Mouse (Mus musculus): Measurements from ENCODE around the gene Safb. TPM values are rescaled to one million over a fixed set of nuclear protein-coding genes. Genes with fewer than 3 reads are reported as not detected.
"Not testable (repeated sequence)": the region's sequence is repeated elsewhere in the genome, so short reads cannot be mapped to it uniquely, and the experiment has no call there.

Safb gene
- total RNA-seq, 2 experiments from 2014 or later: 55.1 to 65.8 TPM

DNA sequence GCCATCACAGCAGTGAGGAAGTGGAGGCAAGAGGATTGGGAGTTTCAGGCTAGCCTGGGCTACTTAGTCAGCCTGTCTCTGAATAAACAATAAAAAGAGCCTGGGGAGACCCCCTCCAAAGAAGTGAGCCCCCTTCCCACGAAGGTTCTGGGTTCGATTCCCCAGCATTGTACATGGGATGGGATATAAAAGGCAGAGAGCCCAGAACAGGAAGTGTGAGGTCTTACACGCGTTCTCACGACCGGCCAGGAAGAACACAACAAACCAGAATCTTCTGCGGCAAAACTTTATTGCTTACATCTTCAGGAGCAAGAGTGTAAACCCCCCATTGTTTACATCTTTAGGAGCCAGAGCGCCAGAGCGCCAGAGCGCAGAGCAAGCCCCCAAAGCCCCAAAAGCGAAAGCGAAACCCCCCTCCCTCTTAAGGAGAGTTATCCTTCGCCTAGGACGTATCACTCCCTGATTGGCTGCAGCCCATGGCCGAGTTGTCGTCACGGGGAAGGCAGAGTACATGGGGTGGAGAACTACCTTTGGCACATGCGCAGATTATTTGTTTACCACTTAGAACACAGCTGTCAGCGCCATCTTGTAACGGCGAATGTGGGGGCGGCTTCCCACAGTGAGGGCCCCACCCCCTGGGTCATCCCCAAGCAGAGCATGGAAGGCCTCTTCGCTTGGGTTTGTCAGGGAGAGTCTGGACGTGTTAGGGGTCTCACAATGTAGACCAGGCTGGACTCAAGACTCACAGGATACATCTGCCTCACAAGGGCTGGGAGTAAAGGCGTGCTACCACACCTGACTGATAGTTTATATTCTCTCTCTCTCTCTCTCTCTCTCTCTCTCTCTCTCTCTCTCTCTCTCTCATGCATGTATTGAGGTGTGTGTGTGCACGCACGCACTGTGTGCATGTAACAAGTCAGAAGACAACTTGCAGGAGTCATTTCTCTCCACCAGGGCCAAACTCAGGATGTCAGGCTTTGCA is 45.5 kb downstream of the Safb start:
- intact Hi-C loops (cut with DNase I): loop anchor here (5.0 kb wide), 3 partner anchors 37 to 202 kb away; partner anchors contain the start of genes Ndufa11, Rfx2 and Vmac
- DNase-seq: not testable (repeated sequence)

DNA sequence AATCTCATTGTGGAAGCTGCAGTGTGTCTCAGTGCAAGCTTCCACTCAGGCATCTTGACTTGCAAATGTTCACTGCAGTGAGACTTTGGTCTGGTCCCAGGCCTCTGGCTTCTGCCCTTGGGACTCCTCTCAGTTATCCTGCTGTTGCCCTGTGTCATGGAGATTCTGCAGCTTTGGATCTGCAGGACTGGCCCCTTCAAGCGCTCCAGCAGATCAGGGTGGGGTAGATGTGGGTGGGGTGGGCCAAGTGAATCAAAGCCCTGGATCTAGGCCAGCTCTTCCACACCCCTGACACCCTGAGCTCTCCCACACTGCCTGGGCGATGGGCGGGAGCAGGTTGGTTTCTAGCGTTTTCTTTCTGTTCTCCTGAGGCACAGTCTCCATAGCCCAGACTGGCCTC is 47.2 kb downstream of the Safb start:
- intact Hi-C loops (cut with DNase I): no loop called here
- DNase-seq: no peak

DNA sequence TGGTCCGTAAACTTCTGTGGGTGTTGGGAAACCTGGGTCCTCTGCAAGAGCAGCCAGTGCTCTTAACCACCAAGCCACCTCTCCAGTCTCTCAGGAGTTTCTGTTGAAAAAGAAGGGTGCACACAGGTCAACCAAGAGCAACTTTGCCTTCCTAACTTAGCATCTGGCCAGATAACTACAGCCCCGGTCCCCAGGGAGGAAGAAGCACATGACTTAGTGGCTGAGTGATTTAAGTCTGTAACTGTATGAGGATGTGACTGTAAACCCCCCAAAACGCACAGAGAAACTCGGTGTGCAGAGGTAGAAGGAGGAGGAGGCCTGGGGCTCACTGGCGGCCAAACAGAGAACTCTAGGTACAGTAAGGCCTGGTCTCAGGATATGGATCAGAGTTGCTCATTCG is 49.4 kb downstream of the Safb start:
- no peak for DNase-seq
- intact Hi-C loops (cut with DNase I): no loop called here

DNA sequence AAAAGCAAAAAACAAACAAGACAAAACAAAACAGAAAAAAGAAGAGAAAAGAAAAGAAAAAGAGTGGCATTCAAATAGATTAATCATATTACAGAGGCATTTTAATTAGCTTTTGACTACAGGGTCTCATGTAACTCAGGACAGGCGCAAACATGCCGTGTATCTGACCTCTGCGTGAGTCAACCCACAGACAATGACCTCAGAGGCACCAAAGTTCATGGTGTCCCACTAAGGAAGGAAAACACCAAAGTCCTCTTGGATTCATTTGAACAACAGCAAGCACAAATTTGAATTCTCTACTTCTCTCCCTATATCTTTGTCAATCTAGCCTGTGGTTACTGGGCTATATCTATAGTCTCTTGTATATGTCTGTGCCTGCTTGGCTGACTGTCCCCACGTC is 58.6 kb downstream of the Safb start:
- intact Hi-C loops (cut with DNase I): no loop called here
- no peak for DNase-seq

DNA sequence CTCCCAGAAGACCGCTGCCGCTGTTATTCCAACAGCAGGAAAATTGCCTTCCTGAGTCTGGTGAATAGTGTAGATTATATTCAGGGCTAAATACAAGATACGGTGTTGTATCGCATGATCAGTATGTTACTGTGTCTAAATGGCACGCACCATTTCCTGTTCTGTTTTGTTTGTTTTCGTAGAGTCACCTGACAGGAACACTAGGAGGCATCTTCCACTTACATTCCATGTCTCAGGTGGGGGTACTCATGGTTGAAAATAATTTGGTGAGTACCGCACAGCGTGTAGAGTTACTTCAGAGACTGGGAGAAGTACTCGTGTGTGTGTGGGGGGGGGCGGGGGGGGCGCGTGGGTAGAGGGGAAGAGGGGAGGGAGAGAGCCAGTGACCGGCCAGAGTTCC is 62.9 kb downstream of the Safb start:
- intact Hi-C loops (cut with DNase I): no loop called here
- no peak for DNase-seq

DNA sequence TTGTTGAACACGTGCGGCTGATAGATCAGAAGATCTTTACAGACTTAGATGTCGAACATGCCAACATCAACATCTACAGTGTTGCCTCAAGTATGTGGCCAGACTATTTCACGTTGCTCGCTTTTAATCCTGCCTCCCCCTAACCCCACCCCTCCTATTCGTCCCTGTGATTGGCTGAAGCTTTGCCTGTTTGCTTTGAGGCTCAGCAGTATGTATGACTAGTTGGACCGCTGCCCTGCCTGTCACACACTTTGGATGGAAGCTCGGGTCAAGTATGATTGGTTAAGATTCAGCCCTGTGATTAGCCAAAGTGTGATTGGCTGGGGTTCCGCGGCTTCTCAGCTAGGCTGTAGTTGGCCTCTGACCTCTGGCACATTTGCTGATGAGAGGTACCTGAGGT is 67.2 kb downstream of the Safb start:
- intact Hi-C loops (cut with DNase I): no loop called here
- no peak for DNase-seq

DNA sequence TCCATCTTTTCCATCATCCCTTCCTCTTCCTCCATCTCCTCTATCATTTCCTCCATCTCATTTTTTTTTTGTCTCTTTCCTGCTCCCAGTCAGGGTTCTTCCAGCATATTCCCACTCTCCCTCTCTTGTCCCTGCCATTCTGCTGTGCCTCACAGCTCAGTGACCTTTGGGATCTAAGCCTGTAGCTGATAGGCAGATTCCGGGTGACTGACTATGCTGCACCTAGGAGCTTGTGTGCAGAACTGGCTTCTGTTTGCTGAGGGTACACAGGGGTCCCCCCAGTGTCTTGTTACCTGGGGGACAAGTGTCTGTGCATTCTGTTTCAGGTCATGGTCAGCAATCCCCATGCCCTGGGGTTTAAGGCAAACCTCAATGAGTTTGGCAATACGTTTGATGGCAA is 70.1 kb downstream of the Safb start:
- intact Hi-C loops (cut with DNase I): no loop called here
- no peak for DNase-seq

DNA sequence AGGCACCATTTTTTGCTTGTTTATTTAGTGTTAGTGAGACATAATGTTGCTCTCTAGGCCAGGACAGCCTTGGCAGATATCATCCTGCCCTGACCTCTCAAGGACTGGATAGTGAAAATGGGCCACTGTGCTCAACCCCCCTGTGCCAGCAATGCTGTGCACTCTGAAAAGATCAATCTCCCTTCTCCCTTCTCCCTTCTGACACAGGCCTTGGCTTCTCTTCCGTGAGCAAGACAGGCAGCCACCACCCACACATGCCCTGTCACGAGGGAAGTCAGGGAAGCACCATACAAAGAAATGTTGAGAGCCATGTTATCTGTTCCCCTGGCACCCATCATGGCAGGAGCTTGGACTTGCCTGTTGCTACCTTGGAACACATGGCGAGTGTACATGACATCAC is 70.7 kb downstream of the Safb start:
- DNase-seq: no peak
- intact Hi-C loops (cut with DNase I): no loop called here

Other genes with a start within 250 kb of the Safb start
- 10 to 100 TPM; 45.8 to 47.7 TPM for gene Ptprs, start 108.3 kb upstream of the Safb start, total RNA-seq (2021)
- gene Znrf4, start 72.4 kb upstream of the Safb start, total RNA-seq (2021): not detected
- gene Gm20219, start 30.4 kb upstream of the Safb start, total RNA-seq (2021): under 1 TPM in 1 of 2 experiments, not detected in 1; 0.22 TPM
- 10 to 100 TPM; 41.4 to 48.5 TPM for gene Safb2, start 240 bp upstream of the Safb start, total RNA-seq (2021)
- 100 to 1,000 TPM; 342 to 346 TPM for gene 2410015M20Rik, start 24.9 kb downstream of the Safb start, total RNA-seq (2021)
- gene Rpl36, start 28.6 kb downstream of the Safb start, total RNA-seq (2021): 100 to 1,000 TPM; 724 to 728 TPM
- gene Lonp1, start 42.1 kb downstream of the Safb start, total RNA-seq (2021): 100 to 1,000 TPM; 118 to 124 TPM
- not detected for gene Catsperd, start 43.3 kb downstream of the Safb start, total RNA-seq (2021)
- gene Ranbp3, start 88.5 kb downstream of the Safb start, total RNA-seq (2021): 10 to 100 TPM; 34.9 to 38.0 TPM
- gene Ndufa11, start 132.9 kb downstream of the Safb start, total RNA-seq (2021): 100 to 1,000 TPM; 847 to 875 TPM
- gene Vmac, start 133.2 kb downstream of the Safb start, total RNA-seq (2021): 1 to 10 TPM; 3.1 to 4.9 TPM
- 10 to 100 TPM; 27.5 to 29.4 TPM for gene Nrtn, start 172.7 kb downstream of the Safb start, total RNA-seq (2021)
- 10 to 100 TPM; 18.8 to 20.3 TPM for gene Dus3l, start 179.9 kb downstream of the Safb start, total RNA-seq (2021)
- gene Prr22, start 185.4 kb downstream of the Safb start, total RNA-seq (2021): under 1 TPM in 1 of 2 experiments, not detected in 1; 0.58 TPM
- 1 to 10 TPM; 2.9 to 5.5 TPM for gene Rfx2, start 246.2 kb downstream of the Safb start, total RNA-seq (2021)

Measured in heart, postnatal 36 days (tissue).